Mouse (Mus musculus) midbrain, embryonic 15.5 days (tissue): ENCODE measurements around the gene Clk2. TPM values are rescaled to one million over a fixed set of nuclear protein-coding genes. Genes with fewer than 3 reads are reported as not detected.
"Not testable (repeated sequence)": the region's sequence is repeated elsewhere in the genome, so short reads cannot be mapped to it uniquely, and the experiment has no call there.

Source experiments
- ATAC-seq: fragments of 200-750 bp; cut with Nextera tagmentation; replicated peaks from 2 replicates; pipeline ENCODE4 v1.8.0; 2017; ENCODE audit warnings: moderate TSS enrichment
- H3K27ac ChIP-seq: fragments of 300-500 bp; sonication (generic); 2 replicates; pipeline ENCODE4 v1.5.1; 2015; ENCODE audit warnings: mild to moderate bottlenecking, inconsistent platforms
- H3K27me3 ChIP-seq: fragments of 300-500 bp; sonication (generic); replicated peaks from 2 replicates; pipeline ENCODE4 v1.6.1; 2015; ENCODE audit warnings: inconsistent platforms
- H3K36me3 ChIP-seq: fragments of 300-500 bp; sonication (generic); replicated peaks from 2 replicates; pipeline ENCODE4 v1.6.1; 2015; ENCODE audit warnings: inconsistent platforms
- H3K4me1 ChIP-seq: fragments of 300-500 bp; sonication (generic); 2 replicates; pipeline ENCODE4 v1.6.1; 2015; ENCODE audit warnings: inconsistent platforms
- H3K4me2 ChIP-seq: fragments of 300-500 bp; sonication (generic); 2 replicates; pipeline ENCODE4 v1.6.1; 2015; ENCODE audit warnings: inconsistent platforms, mild to moderate bottlenecking, moderate library complexity
- H3K4me3 ChIP-seq: fragments of 300-500 bp; sonication (generic); 2 replicates; pipeline ENCODE4 v1.5.1; 2015; ENCODE audit warnings: mild to moderate bottlenecking, inconsistent platforms
- H3K9ac ChIP-seq: fragments of 300-500 bp; sonication (generic); 2 replicates; pipeline ENCODE4 v1.6.1; 2015; ENCODE audit warnings: mild to moderate bottlenecking, inconsistent platforms
- H3K9me3 ChIP-seq: fragments of 300-500 bp; sonication (generic); 2 replicates; pipeline ENCODE4 v1.6.1; 2016; ENCODE audit warnings: inconsistent platforms
- WGBS: fragments of 180-500 bp; shearing (Covaris S2); methylation state at CpG from one replicate; pipeline ENCODE4 v1.1.7; 2015; ENCODE audit warnings: mixed read lengths; 5-methylcytosine and 5-hydroxymethylcytosine counted together
- polyA plus RNA-seq: library from polyadenylated mRNA; unstranded; fragments of >200 nt; fragmentation: Nextera tagmentation; extraction: Ambion mirVana; gene quantifications from 2 replicates; pipeline ENCODE4 v1.2.1, GENCODE M21; 2015

The Clk2 gene
- polyA plus RNA-seq, 1 experiment from 2014 or later = 22.4 TPM

- Histone ChIP-seq H3K9ac (peak overlapping the region; percentile 75; the same call in 1 of the 2 replicates), H3K4me2 (peak overlapping the region; percentile 88), H3K4me3 (peak overlapping the region; percentile 75), H3K27me3 (no peaks in the 10 kb centered on the region), H3K36me3 (no peaks in the 10 kb centered on the region), H3K9me3 (no peaks in the 10 kb centered on the region), H3K27ac (peak overlapping the region; percentile 98), H3K4me1 (peaks cover 42% of the 10 kb centered on the region)
- peak; percentile 34 for ATAC-seq
- 0% methylated on average over 6 of the region's 6 CpGs for WGBS
Observed at GRCm38 (mm10) chr3:89215853-89216252, 51.3 kb downstream of the Clk2 start.

DNA sequence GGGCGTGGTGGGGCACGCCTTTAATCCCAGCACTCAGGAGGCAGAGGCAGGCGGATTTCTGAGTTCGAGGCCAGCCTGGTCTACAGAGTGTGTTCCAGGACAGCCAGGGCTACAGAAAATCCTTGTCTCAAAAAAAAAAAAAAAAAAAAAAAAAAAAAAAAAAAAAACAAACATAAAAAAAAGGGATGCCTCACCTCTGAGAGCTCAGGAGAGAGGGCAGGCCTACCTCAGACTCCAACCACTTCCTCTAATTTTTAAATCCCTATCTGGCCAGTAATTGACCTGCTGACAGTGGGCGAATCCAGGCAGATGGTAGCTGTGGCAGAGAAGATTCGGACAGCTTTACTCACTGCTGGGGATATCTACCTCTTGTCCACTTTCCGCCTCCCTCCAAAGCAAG, 51.8 kb downstream of the Clk2 start:
- not testable (repeated sequence) for H3K36me3 ChIP-seq, H3K4me3 ChIP-seq, H3K27ac ChIP-seq, H3K27me3 ChIP-seq, H3K9ac ChIP-seq, ATAC-seq, H3K9me3 ChIP-seq
- peaks cover 42% of the 10 kb centered on the region for H3K4me1 ChIP-seq
- H3K4me2 ChIP-seq = peak overlapping the region; percentile 88; the same call in 1 of the 2 replicates
- WGBS = 66% methylated on average over 7 of the region's 7 CpGs

GRCm38 (mm10) chr3:89218271-89218670, 53.7 kb downstream of the Clk2 start:
- no peaks in the 10 kb centered on the region for H3K36me3 ChIP-seq
- H3K4me2 ChIP-seq = no peak overlapping the region
- ATAC-seq = no peak
- no peak overlapping the region for H3K9ac ChIP-seq
- no peaks in the 10 kb centered on the region for H3K27me3 ChIP-seq
- H3K4me1 ChIP-seq = peaks cover 35% of the 10 kb centered on the region
- 74% methylated on average over 1 of the region's 1 CpGs for WGBS
- no peaks in the 10 kb centered on the region for H3K9me3 ChIP-seq
- no peak overlapping the region for H3K27ac ChIP-seq
- H3K4me3 ChIP-seq = no peak overlapping the region

GRCm38 (mm10) chr3:89219546-89219945, 55.0 kb downstream of the Clk2 start:
- Histone ChIP-seq H3K4me3 (no peak overlapping the region), H3K4me2 (no peak overlapping the region), H3K9me3 (no peaks in the 10 kb centered on the region), H3K27me3 (no peaks in the 10 kb centered on the region), H3K9ac (no peak overlapping the region), H3K36me3 (no peaks in the 10 kb centered on the region), H3K27ac (peak overlapping the region; percentile 7; the same call in 1 of the 2 replicates), H3K4me1 (peaks cover 46% of the 10 kb centered on the region)
- no peak for ATAC-seq
- WGBS = 51% methylated on average over 8 of the region's 8 CpGs

GRCm38 (mm10) chr3:89221167-89221566, 56.6 kb downstream of the Clk2 start:
- Histone ChIP-seq H3K27me3 (no peaks in the 10 kb centered on the region), H3K36me3 (no peaks in the 10 kb centered on the region), H3K4me2 (no peak overlapping the region), H3K27ac (0 out of 2 replicates have a peak overlapping the region, but pooled peaks have one; percentile 8), H3K9me3 (no peaks in the 10 kb centered on the region), H3K4me3 (no peak overlapping the region), H3K9ac (no peak overlapping the region), H3K4me1 (peaks cover 46% of the 10 kb centered on the region)
- 70% methylated on average over 5 of the region's 5 CpGs for WGBS
- ATAC-seq = no peak

GRCm38 (mm10) chr3:89224796-89225195, 60.2 kb downstream of the Clk2 start:
- Histone ChIP-seq H3K4me3 (peak overlapping the region; percentile 37), H3K9me3 (no peaks in the 10 kb centered on the region), H3K4me1 (peaks cover 60% of the 10 kb centered on the region), H3K4me2 (peak overlapping the region; percentile 65), H3K9ac (peak overlapping the region; percentile 52), H3K27ac (peak overlapping the region; percentile 86), H3K27me3 (no peaks in the 10 kb centered on the region), H3K36me3 (no peaks in the 10 kb centered on the region)
- 24% methylated on average over 11 of the region's 11 CpGs for WGBS
- no peak for ATAC-seq

DNA sequence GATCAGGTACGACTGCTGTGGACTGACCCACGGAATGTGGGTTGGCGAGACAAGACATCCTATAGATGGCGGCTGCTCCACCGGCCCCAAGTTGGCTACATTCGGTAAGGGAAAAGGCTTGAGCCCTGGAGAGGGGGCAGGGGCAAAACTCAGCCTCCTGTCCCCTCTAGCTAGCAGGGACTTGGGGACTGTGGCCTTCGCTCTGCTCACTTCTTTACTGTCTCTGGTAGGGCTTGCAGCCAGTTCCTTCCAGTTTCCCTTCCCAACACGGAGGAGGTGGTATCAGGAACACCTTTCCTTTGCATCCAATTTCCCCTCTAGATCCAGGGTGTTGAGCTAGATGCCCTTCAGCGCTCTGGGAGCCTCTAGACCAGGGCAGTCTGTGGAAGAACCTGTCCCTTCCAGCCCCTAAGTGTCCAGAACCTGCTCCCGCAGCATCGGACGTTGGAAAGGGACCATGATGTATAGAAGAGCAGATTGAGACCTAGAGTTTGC, 60.8 kb downstream of the Clk2 start:
- H3K4me1 ChIP-seq = peaks cover 60% of the 10 kb centered on the region
- H3K4me3 ChIP-seq = peak overlapping the region; percentile 37
- no peaks in the 10 kb centered on the region for H3K9me3 ChIP-seq
- H3K4me2 ChIP-seq = peak overlapping the region; percentile 65
- no peak for ATAC-seq
- peak overlapping the region; percentile 86 for H3K27ac ChIP-seq
- 11% methylated on average over 12 of the region's 12 CpGs for WGBS
- H3K27me3 ChIP-seq = no peaks in the 10 kb centered on the region
- H3K36me3 ChIP-seq = no peaks in the 10 kb centered on the region
- H3K9ac ChIP-seq = peak overlapping the region; percentile 52

GRCm38 (mm10) chr3:89225918-89226317, 61.3 kb downstream of the Clk2 start:
- Histone ChIP-seq H3K9me3 (no peaks in the 10 kb centered on the region), H3K4me2 (peak overlapping the region; percentile 65), H3K27ac (peak overlapping the region; percentile 86), H3K4me3 (peak overlapping the region; percentile 37), H3K27me3 (no peaks in the 10 kb centered on the region), H3K36me3 (no peaks in the 10 kb centered on the region), H3K4me1 (peaks cover 60% of the 10 kb centered on the region), H3K9ac (peak overlapping the region; percentile 52)
- ATAC-seq = peak; percentile 52
- WGBS = 19% methylated on average over 4 of the region's 4 CpGs

DNA sequence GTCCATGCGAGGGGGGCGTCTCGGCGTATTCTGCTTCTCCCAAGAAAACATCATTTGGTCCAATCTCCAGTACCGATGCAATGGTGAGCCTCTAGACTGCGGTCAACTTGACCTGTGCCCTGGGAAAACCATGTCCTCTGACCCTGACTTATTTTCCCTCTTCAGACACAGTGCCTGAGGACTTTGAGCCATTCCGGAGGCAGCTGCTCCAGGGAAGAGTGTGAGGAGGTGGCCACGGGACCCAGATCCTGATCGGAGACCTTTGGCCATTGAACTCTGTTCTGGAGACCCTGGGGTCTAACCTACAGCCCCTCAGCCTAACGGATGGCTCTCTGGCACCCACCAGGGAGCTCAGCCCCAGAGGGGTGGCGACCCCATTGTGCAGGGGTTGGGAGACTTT, 61.8 kb downstream of the Clk2 start:
- 10% methylated on average over 11 of the region's 11 CpGs for WGBS
- no peak for ATAC-seq
- Histone ChIP-seq H3K9ac (peak overlapping the region; percentile 52), H3K4me1 (peaks cover 60% of the 10 kb centered on the region), H3K9me3 (no peaks in the 10 kb centered on the region), H3K4me3 (peak overlapping the region; percentile 37), H3K27me3 (no peaks in the 10 kb centered on the region), H3K27ac (peak overlapping the region; percentile 86), H3K4me2 (peak overlapping the region; percentile 65), H3K36me3 (no peaks in the 10 kb centered on the region)

Other genes with a start within 250 kb of the Clk2 start
- 21.1 and 22.0 TPM in 2 replicates for gene Ash1l, start 214.2 kb upstream of the Clk2 start, polyA plus RNA-seq
- 123 and 126 TPM in 2 replicates for gene Dap3, start 213.6 kb upstream of the Clk2 start, polyA plus RNA-seq
- 111 and 113 TPM in 2 replicates for gene Rusc1, start 71.5 kb upstream of the Clk2 start, polyA plus RNA-seq
- 0.11 TPM in 1 of 2 replicates, not detected in the other for gene Gm43738, start 63.7 kb upstream of the Clk2 start, polyA plus RNA-seq
- 461 and 488 TPM in 2 replicates for gene Fdps, start 62.8 kb upstream of the Clk2 start, polyA plus RNA-seq
- 0.05 and 0.14 TPM in 2 replicates for gene Pklr, start 28.7 kb upstream of the Clk2 start, polyA plus RNA-seq
- gene Hcn3, start 4.6 kb upstream of the Clk2 start, polyA plus RNA-seq = 59.6 and 59.8 TPM in 2 replicates
- gene Scamp3, start 12.7 kb downstream of the Clk2 start, polyA plus RNA-seq = 144 and 146 TPM in 2 replicates
- gene Fam189b, start 18.3 kb downstream of the Clk2 start, polyA plus RNA-seq = 33.5 and 37.5 TPM in 2 replicates
- 50.3 and 51.0 TPM in 2 replicates for gene Gba, start 38.1 kb downstream of the Clk2 start, polyA plus RNA-seq
- gene Thbs3, start 50.4 kb downstream of the Clk2 start, polyA plus RNA-seq = 58.7 and 58.8 TPM in 2 replicates
- 159 and 161 TPM in 2 replicates for gene Mtx1, start 62.3 kb downstream of the Clk2 start, polyA plus RNA-seq
- gene Muc1, start 64.3 kb downstream of the Clk2 start, polyA plus RNA-seq = 0.93 and 1.3 TPM in 2 replicates
- gene Krtcap2, start 81.2 kb downstream of the Clk2 start, polyA plus RNA-seq = 177 and 185 TPM in 2 replicates
- 95.9 and 97.9 TPM in 2 replicates for gene Trim46, start 81.5 kb downstream of the Clk2 start, polyA plus RNA-seq
- gene Dpm3, start 94.6 kb downstream of the Clk2 start, polyA plus RNA-seq = 65.8 and 69.1 TPM in 2 replicates
- 31.4 and 37.5 TPM in 2 replicates for gene Slc50a1, start 105.8 kb downstream of the Clk2 start, polyA plus RNA-seq
- gene Efna1, start 116.3 kb downstream of the Clk2 start, polyA plus RNA-seq = 8.0 and 10.2 TPM in 2 replicates
- 40.5 and 43.0 TPM in 2 replicates for gene Efna3, start 158.2 kb downstream of the Clk2 start, polyA plus RNA-seq
- gene Efna4, start 173.2 kb downstream of the Clk2 start, polyA plus RNA-seq = 4.3 and 5.8 TPM in 2 replicates
- gene Adam15, start 185.2 kb downstream of the Clk2 start, polyA plus RNA-seq = 59.5 and 62.2 TPM in 2 replicates
- gene Dcst2, start 197.2 kb downstream of the Clk2 start, polyA plus RNA-seq = 0.14 and 0.17 TPM in 2 replicates
- gene Dcst1, start 200.5 kb downstream of the Clk2 start, polyA plus RNA-seq = 0.89 and 0.99 TPM in 2 replicates
- 0.59 and 0.64 TPM in 2 replicates for gene Zbtb7b, start 230.0 kb downstream of the Clk2 start, polyA plus RNA-seq
- gene Lenep, start 238.0 kb downstream of the Clk2 start, polyA plus RNA-seq = 0.22 and 2.3 TPM in 2 replicates
- gene Flad1, start 247.1 kb downstream of the Clk2 start, polyA plus RNA-seq = 35.9 and 36.5 TPM in 2 replicates